Mouse (Mus musculus) cerebellum, adult 2 months (tissue): ENCODE results near the gene Acaca. TPM values are rescaled to one million over a fixed set of nuclear protein-coding genes. Genes with fewer than 3 reads are reported as not detected.

Source experiments
- DNase-seq, 2 experiments: peaks; one replicate each; pipeline ENCODE4 v3.0.0; 2021
- H3K27ac ChIP-seq: fragments of 200-500 bp; 2 replicates; pipeline ENCODE4 v1.5.1; 2012; ENCODE audit warnings: low read length, control low read depth, inconsistent platforms; ENCODE audit not compliant: insufficient read depth
- H3K27me3 ChIP-seq: fragments of 200-500 bp; 2 replicates; pipeline ENCODE4 v1.6.1; 2012; ENCODE audit warnings: inconsistent platforms, mild to moderate bottlenecking, low read length, moderate library complexity; ENCODE audit not compliant: control insufficient read depth, insufficient read depth
- H3K4me1 ChIP-seq: fragments of 200-500 bp; 2 replicates; pipeline ENCODE4 v1.6.1; 2011; ENCODE audit warnings: low read length; ENCODE audit not compliant: control insufficient read depth, insufficient read depth
- H3K4me3 ChIP-seq: fragments of 200-500 bp; replicated peaks from 2 replicates; pipeline ENCODE3; 2011; ENCODE audit warnings: mild to moderate bottlenecking, low read depth, low read length, control low read depth; ENCODE audit not compliant: insufficient read depth
- CTCF ChIP-seq: fragments of 200-500 bp; IDR thresholded peaks from 2 replicates; pipeline ENCODE4 v1.5.1; 2011; ENCODE audit warnings: low read depth, mild to moderate bottlenecking, control low read depth, low read length, moderate library complexity, borderline replicate concordance; ENCODE audit not compliant: insufficient read depth
- POLR2A ChIP-seq: fragments of 200-500 bp; IDR thresholded peaks from 2 replicates; pipeline ENCODE4 v1.6.1; 2011; ENCODE audit warnings: low read length, control low read depth, borderline replicate concordance; ENCODE audit not compliant: insufficient read depth
- WGBS: fragments of 180-500 bp; shearing (Covaris S2); methylation state at CpG from one replicate; pipeline ENCODE4 v1.1.7; 2018; 5-methylcytosine and 5-hydroxymethylcytosine counted together
- polyA plus RNA-seq: library from polyadenylated mRNA; depleted of rRNA; stranded (reverse); fragments of >200 nt; gene quantifications from 2 replicates; pipeline ENCODE4 v1.2.3, GENCODE M21; 2012

The Acaca gene
- polyA plus RNA-seq, 1 experiment = 29.2 TPM

DNA sequence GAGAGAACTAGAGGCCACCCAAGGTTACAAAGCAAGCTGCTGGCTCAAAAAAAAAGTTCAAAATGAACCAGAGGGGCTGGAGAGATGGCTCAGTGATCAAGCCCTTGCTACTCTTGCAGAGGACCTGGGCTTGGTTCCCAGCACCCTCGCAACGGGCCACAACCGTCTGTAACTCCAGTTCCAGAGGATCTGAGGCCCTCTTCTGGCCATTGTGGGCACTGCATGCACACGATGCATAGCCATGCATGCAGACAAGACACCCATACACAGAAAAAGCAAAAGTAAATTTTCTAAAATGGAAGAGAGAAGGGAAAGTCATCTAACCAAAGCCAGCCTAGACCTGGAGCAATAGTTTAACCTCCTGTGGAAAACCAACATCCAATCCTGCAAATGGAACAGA is 277.3 kb downstream of the Acaca start:
- TF ChIP-seq CTCF (no peak), POLR2A (no peak)
- WGBS = 92% methylated on average over 4 of the region's 4 CpGs
- no peaks in the 10 kb centered on the region for H3K27me3 ChIP-seq
- H3K4me1 ChIP-seq = no peaks in the 10 kb centered on the region
- H3K27ac ChIP-seq = no peak overlapping the region
- no peak for DNase-seq
- H3K4me3 ChIP-seq = no peak overlapping the region

DNA sequence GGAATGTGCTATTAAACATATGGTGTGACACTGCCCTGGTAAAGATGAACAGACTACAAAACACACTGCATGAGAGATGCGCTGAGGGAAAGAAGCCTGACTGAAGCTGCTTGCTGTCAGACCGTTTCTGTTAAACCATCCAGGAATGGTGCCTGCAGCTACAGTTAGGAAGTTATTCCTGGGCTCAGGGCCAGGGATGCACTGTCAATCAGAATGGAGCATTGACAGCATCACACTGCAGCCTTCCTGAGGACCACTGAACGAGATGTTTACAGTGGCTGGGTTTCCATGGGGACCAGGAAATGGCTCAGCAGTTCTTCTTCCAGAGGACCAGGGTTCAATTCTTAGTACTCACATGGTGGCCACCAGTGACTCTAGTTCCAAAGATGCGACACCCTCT is 280.9 kb downstream of the Acaca start:
- H3K27ac ChIP-seq = no peak overlapping the region
- H3K4me3 ChIP-seq = no peak overlapping the region
- no peak for DNase-seq
- TF ChIP-seq CTCF = no peak
- TF ChIP-seq POLR2A = no peak
- H3K4me1 ChIP-seq = no peaks in the 10 kb centered on the region
- H3K27me3 ChIP-seq = no peaks in the 10 kb centered on the region
- 32% methylated on average over 4 of the region's 4 CpGs for WGBS

DNA sequence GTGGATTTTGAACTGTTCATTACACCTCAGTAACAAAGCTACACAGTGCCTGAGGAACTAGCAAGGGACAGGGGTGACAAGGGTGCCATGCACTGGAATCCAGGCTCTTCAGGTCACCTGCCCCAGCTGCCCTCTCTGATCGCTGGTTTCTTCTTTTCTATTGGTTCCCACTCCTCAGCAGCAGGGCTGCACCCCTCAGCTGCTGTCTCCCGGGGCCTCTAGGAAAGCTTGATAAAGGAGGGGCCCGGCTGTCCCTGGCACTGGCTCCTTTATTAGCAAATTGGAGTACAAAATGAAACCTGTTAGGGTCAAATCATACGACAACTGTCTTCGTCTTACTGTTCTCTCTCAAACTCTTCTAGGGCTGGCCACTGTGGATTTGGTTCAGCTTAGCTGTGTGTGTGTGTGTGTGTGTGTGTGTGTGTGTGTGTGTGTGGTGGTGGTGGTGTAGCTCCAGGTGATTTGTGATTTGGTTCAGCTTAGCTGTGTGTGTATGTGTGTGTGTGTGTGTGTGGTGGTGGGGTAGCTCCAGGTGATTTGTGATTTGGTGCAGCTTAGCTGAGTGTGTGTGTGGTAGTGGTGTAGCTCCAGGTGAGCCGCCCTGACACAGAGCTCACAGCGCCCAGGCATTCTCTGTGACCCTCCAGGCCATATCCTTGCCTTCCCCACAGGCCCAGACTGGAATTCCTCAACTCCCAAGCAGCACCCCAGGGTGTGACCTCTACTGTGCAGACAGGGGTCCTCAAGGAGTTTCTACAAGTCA is 281.6 kb downstream of the Acaca start:
- no peaks in the 10 kb centered on the region for H3K4me1 ChIP-seq
- H3K27ac ChIP-seq = no peak overlapping the region
- no peak for DNase-seq
- H3K4me3 ChIP-seq = no peak overlapping the region
- WGBS = 55% methylated on average over 7 of the region's 7 CpGs
- TF ChIP-seq CTCF (no peak), POLR2A (no peak)
- H3K27me3 ChIP-seq = no peaks in the 10 kb centered on the region

DNA sequence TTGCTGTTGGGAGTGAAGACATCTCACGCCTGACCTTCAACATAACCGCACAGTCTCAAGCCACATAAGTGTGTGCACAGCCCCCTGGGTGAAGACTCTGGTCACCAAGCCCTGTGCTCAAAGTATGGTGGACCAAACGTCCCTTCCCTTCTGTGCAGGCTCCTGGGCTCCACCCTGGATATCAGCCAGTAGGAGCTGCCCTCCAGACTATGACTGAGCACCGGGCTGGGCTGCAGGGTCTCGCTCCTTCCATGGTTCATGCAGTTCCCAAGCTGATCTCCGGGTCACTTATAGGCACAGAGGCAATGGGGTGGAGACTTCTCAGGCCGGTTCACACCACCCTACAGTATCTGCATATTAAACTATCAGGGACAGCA is 282.2 kb downstream of the Acaca start:
- WGBS = 64% methylated on average over 7 of the region's 7 CpGs
- Histone ChIP-seq H3K4me1 (no peaks in the 10 kb centered on the region), H3K27me3 (no peaks in the 10 kb centered on the region), H3K27ac (no peak overlapping the region), H3K4me3 (no peak overlapping the region)
- no peak for DNase-seq
- TF ChIP-seq CTCF = no peak
- TF ChIP-seq POLR2A = no peak

DNA sequence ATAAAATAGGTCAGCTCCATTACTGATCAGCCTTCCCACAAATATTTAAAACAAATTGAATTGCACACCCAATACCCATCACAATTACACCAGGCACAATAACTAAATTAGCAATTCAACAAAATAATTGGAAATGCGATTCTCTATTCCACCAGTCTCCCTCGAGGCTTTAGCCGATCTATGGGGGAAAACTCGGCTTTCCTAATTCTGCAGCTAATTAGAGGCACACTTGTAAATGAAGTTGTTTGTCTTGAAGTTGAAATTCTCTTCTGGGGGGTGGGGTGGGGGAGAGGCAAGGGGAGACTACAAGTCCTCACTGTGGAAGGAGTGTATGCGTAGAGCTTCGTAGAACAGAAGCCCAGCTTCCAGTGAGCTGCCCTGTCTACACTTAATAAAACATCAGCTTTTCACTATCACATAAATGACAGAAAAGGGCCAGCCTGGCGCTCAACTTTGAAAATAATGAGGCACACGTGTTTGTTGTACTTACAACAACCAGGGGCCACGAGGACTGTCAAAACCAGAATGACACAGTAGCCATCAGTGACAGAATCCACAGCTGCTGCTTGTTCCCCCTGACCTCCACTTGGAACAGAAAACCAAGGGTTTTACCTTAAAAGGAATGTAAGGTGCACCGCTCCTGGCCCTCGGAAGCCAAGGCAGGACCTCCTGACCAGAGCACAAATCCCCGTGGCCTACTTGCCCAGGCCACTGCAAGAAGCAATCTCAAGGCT is 282.9 kb downstream of the Acaca start:
- DNase-seq = no peak
- 78% methylated on average over 12 of the region's 12 CpGs for WGBS
- Histone ChIP-seq H3K4me1 (no peaks in the 10 kb centered on the region), H3K4me3 (no peak overlapping the region), H3K27ac (no peak overlapping the region), H3K27me3 (no peaks in the 10 kb centered on the region)
- no peak for TF ChIP-seq CTCF
- TF ChIP-seq POLR2A = no peak

DNA sequence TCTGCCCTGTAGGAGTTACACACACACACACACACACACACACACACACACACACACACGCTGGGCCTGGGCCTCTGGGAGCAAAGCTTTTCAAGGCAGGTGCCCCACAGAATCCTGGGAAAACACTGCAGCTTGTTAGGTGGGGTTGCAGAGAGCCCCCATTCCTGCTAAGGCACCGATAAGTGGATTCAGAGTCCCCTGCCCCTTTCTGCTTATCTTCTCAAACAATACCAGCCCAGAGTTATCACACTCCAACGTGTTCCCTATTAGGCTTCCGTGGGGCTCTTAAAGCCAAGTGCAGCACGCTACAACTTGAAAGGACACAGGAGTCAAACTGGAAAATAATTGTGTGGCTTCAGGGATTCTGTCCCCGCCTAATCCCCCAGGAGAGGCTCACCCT is 283.6 kb downstream of the Acaca start:
- no peak overlapping the region for H3K27ac ChIP-seq
- WGBS = 77% methylated on average over 6 of the region's 6 CpGs

DNA sequence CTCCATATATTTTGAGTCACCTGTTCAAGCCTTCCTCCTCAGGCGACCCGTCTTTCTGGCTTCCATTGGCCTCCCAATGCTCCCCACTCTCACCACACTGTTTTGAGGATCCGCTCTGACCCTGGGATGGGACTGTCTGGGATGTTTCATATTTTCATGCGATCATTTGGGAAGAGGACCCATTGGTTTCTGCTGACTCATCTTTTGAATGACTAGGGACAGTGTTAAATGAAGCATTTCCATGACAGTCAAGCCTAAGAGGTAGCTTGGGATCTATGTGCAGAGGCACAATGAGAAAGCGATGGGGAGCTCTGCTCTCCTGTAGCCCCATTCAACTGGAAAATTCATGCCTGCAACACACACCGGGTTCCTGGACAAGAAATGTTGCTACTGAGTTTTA is 291.3 kb downstream of the Acaca start:
- H3K27ac ChIP-seq = no peak overlapping the region
- no peaks in the 10 kb centered on the region for H3K27me3 ChIP-seq
- no peak overlapping the region for H3K4me3 ChIP-seq
- DNase-seq = no peak
- TF ChIP-seq POLR2A (no peak), CTCF (no peak)
- H3K4me1 ChIP-seq = no peaks in the 10 kb centered on the region
- WGBS = 89% methylated on average over 6 of the region's 6 CpGs

More for the DNA sequence above, 283.6 kb downstream of the Acaca start:
- no peak for DNase-seq
- H3K27me3 ChIP-seq = no peaks in the 10 kb centered on the region
- TF ChIP-seq POLR2A (no peak), CTCF (no peak)
- no peak overlapping the region for H3K4me3 ChIP-seq
- H3K4me1 ChIP-seq = no peaks in the 10 kb centered on the region

DNA sequence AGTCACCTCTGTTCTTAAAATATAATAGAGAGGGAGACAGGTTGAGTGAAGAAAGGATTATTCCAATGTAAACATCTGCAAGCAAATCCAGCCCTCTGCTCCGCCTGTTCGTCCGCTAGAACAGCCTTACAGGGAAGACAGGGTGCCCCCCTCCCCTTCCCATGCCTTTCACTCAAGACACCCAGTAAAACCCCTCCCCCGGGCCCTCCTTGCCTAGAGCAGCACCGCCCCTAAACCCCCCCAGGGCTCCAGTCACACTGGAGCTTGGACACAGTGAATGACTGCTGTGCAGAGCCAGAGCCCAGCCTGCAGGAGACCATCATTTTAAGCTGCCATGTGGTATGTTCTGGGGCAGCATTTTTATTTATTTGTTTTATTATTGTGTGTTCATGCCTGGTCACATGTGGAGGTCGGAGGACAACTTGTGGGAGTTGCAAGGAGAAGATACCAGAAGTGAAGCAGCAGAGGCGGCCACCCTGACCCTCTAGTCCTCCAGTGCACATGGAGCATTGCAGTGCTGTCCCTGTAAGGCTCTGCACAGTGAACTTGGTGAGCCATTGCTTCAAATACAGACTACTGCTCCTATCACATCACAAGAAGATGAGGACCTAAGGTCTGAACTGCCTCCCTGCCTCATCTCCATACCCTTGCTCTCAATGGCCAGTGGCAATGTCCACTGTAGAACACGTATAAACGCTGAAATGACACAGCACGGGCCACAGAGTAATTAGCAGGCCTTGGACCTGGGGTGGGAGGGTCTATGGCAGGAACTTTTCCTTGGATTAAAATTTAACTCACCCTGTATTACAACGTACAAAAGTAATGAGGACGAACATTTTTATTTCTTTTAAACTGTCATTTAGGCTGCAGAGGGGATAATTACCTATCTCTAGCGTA is 296.5 kb downstream of the Acaca start:
- no peak overlapping the region for H3K27ac ChIP-seq
- TF ChIP-seq POLR2A (no peak), CTCF (no peak)
- 77% methylated on average over 13 of the region's 13 CpGs for WGBS

More for the DNA sequence above, 296.5 kb downstream of the Acaca start:
- Histone ChIP-seq H3K27me3 (no peaks in the 10 kb centered on the region), H3K4me1 (no peaks in the 10 kb centered on the region), H3K4me3 (no peak overlapping the region)
- DNase-seq = no peak
